Mouse (Mus musculus) limb, embryonic 12.5 days (tissue): Measurements from ENCODE around the gene Spaca9. TPM values are rescaled to one million over a fixed set of nuclear protein-coding genes. Genes with fewer than 3 reads are reported as not detected.
A peak's percentile ranks its signal among the peaks of the same experiment; 100 is the strongest.

Experiments used
- ATAC-seq: fragments of 200-750 bp; cut with Nextera tagmentation; 2 replicates; pipeline ENCODE4 v1.8.0; 2017; ENCODE audit warnings: low read depth, moderate TSS enrichment; ENCODE audit not compliant: insufficient number of reproducible peaks, insufficient read depth, low FRiP score, low TSS enrichment
- H3K27ac ChIP-seq: fragments of 300-500 bp; sonication (generic); 2 replicates; pipeline ENCODE4 v1.5.1; 2016; ENCODE audit warnings: mild to moderate bottlenecking, moderate library complexity
- H3K27me3 ChIP-seq: fragments of 300-500 bp; sonication (generic); 2 replicates; pipeline ENCODE4 v1.6.1; 2016; ENCODE audit warnings: mild to moderate bottlenecking, moderate library complexity
- H3K36me3 ChIP-seq: fragments of 300-500 bp; sonication (generic); 2 replicates; pipeline ENCODE4 v1.6.1; 2016; ENCODE audit warnings: mild to moderate bottlenecking, moderate library complexity
- H3K4me1 ChIP-seq: fragments of 300-500 bp; sonication (generic); replicated peaks from 2 replicates; pipeline ENCODE4 v1.6.1; 2016
- H3K4me2 ChIP-seq: fragments of 300-500 bp; sonication (generic); 2 replicates; pipeline ENCODE4 v1.6.1; 2016; ENCODE audit warnings: mild to moderate bottlenecking, moderate library complexity
- H3K4me3 ChIP-seq: fragments of 300-500 bp; sonication (generic); replicated peaks from 2 replicates; pipeline ENCODE4 v1.5.1; 2016; ENCODE audit warnings: mild to moderate bottlenecking
- H3K9ac ChIP-seq: fragments of 300-500 bp; sonication (generic); replicated peaks from 2 replicates; pipeline ENCODE4 v1.6.1; 2016; ENCODE audit warnings: mild to moderate bottlenecking, moderate library complexity
- H3K9me3 ChIP-seq: fragments of 300-500 bp; sonication (generic); 2 replicates; pipeline ENCODE4 v1.6.1; 2016; ENCODE audit warnings: mild to moderate bottlenecking, moderate library complexity
- WGBS: fragments of 180-500 bp; shearing (Covaris S2); methylation state at CpG from one replicate; pipeline ENCODE4 v1.1.7; 2016; 5-methylcytosine and 5-hydroxymethylcytosine counted together
- microRNA-seq: library from miRNA; unstranded; fragments of <30 nt; microRNA quantifications from one replicate; pipeline ENCODE4, GENCODE M21; 2017
- polyA plus RNA-seq: library from polyadenylated mRNA; unstranded; fragments of >200 nt; fragmentation: Nextera tagmentation; extraction: Ambion mirVana; gene quantifications from 2 replicates; pipeline ENCODE4 v1.2.1, GENCODE M21; 2016

The Spaca9 gene
- polyA plus RNA-seq, 1 experiment from 2014 or later, result 0.76 TPM

DNA sequence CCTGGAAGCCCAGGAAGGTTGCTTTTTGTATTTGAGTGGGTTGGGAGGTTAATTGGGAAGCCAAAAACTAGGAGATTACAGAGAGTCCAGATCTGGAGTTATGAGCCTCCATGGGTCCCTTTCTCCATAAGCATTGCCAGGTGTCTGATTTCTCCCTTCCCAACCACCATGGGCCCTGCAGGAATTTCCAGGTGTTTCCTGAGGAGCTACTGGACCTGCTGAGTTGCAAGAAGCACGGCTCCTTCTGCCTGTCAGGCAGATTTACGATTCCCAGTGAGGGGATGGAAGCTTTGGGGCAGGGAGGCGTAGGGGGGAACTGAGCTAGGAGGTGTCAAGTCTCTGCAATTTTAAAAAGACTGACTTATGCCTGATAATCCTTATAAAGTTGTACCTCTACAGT is 33.7 kb downstream of the Spaca9 start:
- ATAC-seq, result peak; percentile 75
- whole genome bisulfite sequencing, result 41% methylated on average over 3 of the region's 3 CpGs

DNA sequence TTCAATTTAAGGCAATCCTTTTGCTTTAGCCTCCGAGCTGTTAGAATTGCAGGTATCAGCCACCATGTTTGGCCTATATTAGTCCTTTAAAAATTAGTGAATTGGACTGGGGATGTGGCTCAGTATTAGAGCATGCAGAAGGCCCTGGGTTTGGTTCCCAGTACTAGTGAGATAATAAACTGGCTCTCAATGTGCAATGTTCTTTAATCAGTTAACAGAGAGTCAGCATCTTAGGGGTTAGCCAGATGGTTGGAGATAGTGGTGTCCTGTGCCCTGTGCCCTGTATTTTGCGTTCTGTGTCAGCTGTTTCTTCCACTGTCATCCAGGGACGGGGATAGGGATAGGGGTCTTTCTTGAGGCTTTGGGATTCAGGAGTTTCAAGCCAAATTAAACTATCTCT is 36.6 kb downstream of the Spaca9 start:
- Histone ChIP-seq H3K4me3 (no peak overlapping the region), H3K27ac (no peak overlapping the region), H3K4me1 (peaks cover 17% of the 10 kb centered on the region), H3K4me2 (no peak overlapping the region), H3K36me3 (peaks cover 91% of the 10 kb centered on the region), H3K9me3 (no peaks in the 10 kb centered on the region), H3K9ac (no peak overlapping the region), H3K27me3 (no peaks in the 10 kb centered on the region)
- WGBS, result 92% methylated on average over 3 of the region's 3 CpGs
- no peak for ATAC-seq

More for the DNA sequence above, 33.7 kb downstream of the Spaca9 start:
- Histone ChIP-seq H3K27ac (no peak overlapping the region), H3K9me3 (no peaks in the 10 kb centered on the region), H3K4me1 (peaks cover 17% of the 10 kb centered on the region), H3K36me3 (peaks cover 90% of the 10 kb centered on the region), H3K27me3 (no peaks in the 10 kb centered on the region), H3K9ac (no peak overlapping the region), H3K4me2 (no peak overlapping the region), H3K4me3 (no peak overlapping the region)

DNA sequence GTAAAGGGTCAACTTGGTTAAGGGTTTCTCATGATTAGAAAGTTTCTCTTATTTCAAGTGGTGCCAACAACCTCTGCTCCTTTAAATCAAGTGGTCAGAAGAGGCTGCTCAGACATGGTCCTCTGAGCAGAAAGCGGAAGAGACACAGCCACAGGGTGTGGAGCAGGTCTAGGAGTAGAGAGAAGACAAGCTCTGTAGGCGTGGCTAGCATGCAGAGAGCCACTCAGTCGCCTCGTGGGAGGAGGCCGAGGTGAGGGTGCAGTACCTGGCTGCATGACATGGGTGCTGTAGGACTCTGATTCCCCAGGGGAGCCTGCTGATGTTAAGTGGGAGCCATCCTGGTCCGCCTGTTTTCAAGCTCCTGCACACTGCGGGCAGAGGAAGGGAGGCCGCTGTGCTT is 43.3 kb downstream of the Spaca9 start:
- Histone ChIP-seq H3K4me3 (no peak overlapping the region), H3K36me3 (peaks cover 59% of the 10 kb centered on the region), H3K4me2 (no peak overlapping the region), H3K4me1 (no peaks in the 10 kb centered on the region), H3K27ac (no peak overlapping the region), H3K9ac (no peak overlapping the region), H3K27me3 (no peaks in the 10 kb centered on the region), H3K9me3 (no peaks in the 10 kb centered on the region)
- WGBS, result 87% methylated on average over 8 of the region's 8 CpGs
- ATAC-seq, result no peak

DNA sequence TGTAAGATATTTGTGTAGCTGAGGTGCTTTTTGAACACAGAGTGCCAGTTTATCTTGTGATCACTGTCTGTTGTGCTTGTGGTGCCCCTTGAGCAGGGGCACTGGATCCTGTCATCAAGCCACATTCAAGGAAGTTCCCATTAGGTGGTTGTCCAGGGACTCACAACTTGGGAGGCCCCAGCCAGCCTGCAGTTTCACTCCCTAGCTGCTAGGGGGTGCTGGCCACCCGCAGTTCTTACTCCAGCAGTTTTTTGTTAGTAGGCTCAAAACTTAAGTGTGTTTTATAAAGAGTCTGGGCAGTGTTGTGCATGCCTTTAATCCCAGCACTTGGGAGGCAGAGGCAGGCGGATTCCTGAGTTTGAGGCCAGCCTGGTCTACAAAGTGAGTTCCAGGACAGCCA is 45.2 kb downstream of the Spaca9 start:
- no peak for ATAC-seq
- 65% methylated on average over 2 of the region's 2 CpGs for WGBS
- no peak overlapping the region for H3K4me3 ChIP-seq
- no peaks in the 10 kb centered on the region for H3K27me3 ChIP-seq
- no peak overlapping the region for H3K4me2 ChIP-seq
- no peak overlapping the region for H3K27ac ChIP-seq
- peaks cover 40% of the 10 kb centered on the region for H3K36me3 ChIP-seq
- H3K9me3 ChIP-seq, result no peaks in the 10 kb centered on the region
- H3K9ac ChIP-seq, result no peak overlapping the region
- no peaks in the 10 kb centered on the region for H3K4me1 ChIP-seq

DNA sequence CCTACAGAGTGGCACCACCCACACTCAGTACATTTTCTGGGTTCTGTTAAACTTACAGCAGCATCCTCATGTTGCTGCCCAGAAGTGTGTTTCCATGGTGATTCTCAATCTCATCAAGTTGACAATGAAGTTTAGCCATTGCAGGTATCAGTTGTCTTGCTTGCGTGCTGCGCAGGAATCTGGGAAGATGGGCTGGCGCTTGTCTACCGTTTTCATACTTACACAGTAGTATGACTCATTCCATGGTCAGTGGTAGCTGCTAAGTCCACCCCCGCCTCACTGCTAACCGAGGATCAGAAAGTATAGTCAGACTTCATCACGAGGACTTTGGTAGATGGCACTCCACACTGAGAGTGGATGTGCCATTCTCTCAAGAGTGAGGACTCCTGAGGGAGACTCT is 46.2 kb downstream of the Spaca9 start:
- Histone ChIP-seq H3K9ac (no peak overlapping the region), H3K27me3 (no peaks in the 10 kb centered on the region), H3K9me3 (no peaks in the 10 kb centered on the region), H3K27ac (no peak overlapping the region), H3K36me3 (peaks cover 30% of the 10 kb centered on the region), H3K4me3 (no peak overlapping the region), H3K4me1 (no peaks in the 10 kb centered on the region), H3K4me2 (no peak overlapping the region)
- no peak for ATAC-seq
- whole genome bisulfite sequencing, result 95% methylated on average over 7 of the region's 7 CpGs

DNA sequence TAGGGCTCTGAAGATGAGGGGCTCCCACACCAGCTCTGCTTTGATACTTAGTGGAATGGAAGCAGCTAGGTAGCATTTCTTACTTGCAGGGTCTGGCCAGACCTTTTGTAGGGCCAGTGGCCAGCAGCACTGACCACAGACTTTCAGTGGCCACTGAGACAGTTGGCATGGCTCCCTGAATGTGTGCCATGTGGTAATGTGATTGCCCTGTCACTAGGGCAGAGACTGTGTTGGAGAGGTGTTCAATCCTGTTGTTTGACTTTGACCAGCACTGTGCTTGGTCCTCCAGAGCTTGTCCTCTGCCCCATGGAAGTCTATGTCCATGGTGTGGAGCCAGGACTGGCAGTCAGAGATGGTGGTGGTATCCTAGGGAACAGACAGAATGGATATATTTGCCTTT is 49.0 kb downstream of the Spaca9 start:
- ATAC-seq, result no peak
- Histone ChIP-seq H3K27me3 (no peaks in the 10 kb centered on the region), H3K9me3 (no peaks in the 10 kb centered on the region), H3K27ac (no peak overlapping the region), H3K4me3 (no peak overlapping the region), H3K4me2 (no peak overlapping the region), H3K36me3 (peaks cover 11% of the 10 kb centered on the region), H3K9ac (no peak overlapping the region), H3K4me1 (no peaks in the 10 kb centered on the region)

DNA sequence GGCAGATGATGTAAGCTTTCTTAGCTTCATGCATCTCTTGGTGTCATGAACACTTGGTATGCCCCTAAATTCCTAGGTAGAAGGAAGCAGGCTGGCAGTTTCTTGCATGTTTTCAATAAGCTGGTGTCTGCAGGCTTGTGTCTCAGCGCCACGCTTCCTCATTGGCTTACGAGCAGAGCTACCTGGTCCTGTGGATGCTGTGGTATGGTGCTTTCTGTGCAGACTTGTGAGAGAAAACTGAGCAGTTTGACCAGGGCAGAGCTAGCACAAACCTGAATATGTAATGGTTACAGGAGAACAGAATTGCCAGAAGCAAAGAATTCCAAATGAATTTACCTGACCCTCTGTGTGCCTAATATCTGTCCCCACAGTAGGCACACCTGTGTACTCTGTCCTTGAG is 56.4 kb downstream of the Spaca9 start:
- no peak for ATAC-seq
- WGBS, result 70% methylated on average over 3 of the region's 3 CpGs
- Histone ChIP-seq H3K4me3 (0 out of 2 replicates have a peak overlapping the region, but pooled peaks have one; percentile 4), H3K4me2 (peak overlapping the region; percentile 79; the same call in 1 of the 2 replicates), H3K36me3 (no peaks in the 10 kb centered on the region), H3K9me3 (no peaks in the 10 kb centered on the region), H3K9ac (0 out of 2 replicates have a peak overlapping the region, but pooled peaks have one; percentile 18), H3K4me1 (peaks cover 37% of the 10 kb centered on the region), H3K27ac (no peak overlapping the region), H3K27me3 (no peaks in the 10 kb centered on the region)

Small RNA genes within 50 kb of the gene (microRNA-seq; reads per million reads assigned to microRNA genes)
- gene Mir3088, result not detected

Other genes with a start within 250 kb of the Spaca9 start
- 0.70 and 0.73 TPM in 2 replicates for gene 1700007K13Rik, start 233.4 kb downstream of the Spaca9 start, polyA plus RNA-seq
- 58.7 and 66.4 TPM in 2 replicates for gene Mrps2, start 231.7 kb downstream of the Spaca9 start, polyA plus RNA-seq
- 0.25 TPM in 1 of 2 replicates, not detected in the other for gene Gbgt1, start 202.8 kb downstream of the Spaca9 start, polyA plus RNA-seq
- gene Gm10134, start 193.6 kb downstream of the Spaca9 start, polyA plus RNA-seq, result 0.69 and 0.89 TPM in 2 replicates
- 42.7 and 54.7 TPM in 2 replicates for gene Ralgds, start 186.6 kb downstream of the Spaca9 start, polyA plus RNA-seq
- gene Cel, start 136.3 kb downstream of the Spaca9 start, polyA plus RNA-seq, result not detected in 2 replicates
- gene Gtf3c5, start 116.0 kb downstream of the Spaca9 start, polyA plus RNA-seq, result 56.7 and 59.1 TPM in 2 replicates
- gene Gfi1b, start 77.7 kb downstream of the Spaca9 start, polyA plus RNA-seq, result 0.55 and 2.2 TPM in 2 replicates
- 24.9 and 25.4 TPM in 2 replicates for gene Tsc1, start 58.5 kb downstream of the Spaca9 start, polyA plus RNA-seq
- gene Ak8, start 437 bp upstream of the Spaca9 start, polyA plus RNA-seq, result 0.39 and 0.49 TPM in 2 replicates
- gene Gtf3c4, start 140.6 kb upstream of the Spaca9 start, polyA plus RNA-seq, result 29.2 and 30.5 TPM in 2 replicates
- 18.5 and 20.2 TPM in 2 replicates for gene Ddx31, start 140.7 kb upstream of the Spaca9 start, polyA plus RNA-seq
- not detected in 2 replicates for gene Barhl1, start 216.9 kb upstream of the Spaca9 start, polyA plus RNA-seq